Mouse (Mus musculus) G1E (cell line): ENCODE measurements around the gene Gm11011. TPM values are rescaled to one million over a fixed set of nuclear protein-coding genes. Genes with fewer than 3 reads are reported as not detected.
"Not testable (repeated sequence)": the region's sequence is repeated elsewhere in the genome, so short reads cannot be mapped to it uniquely, and the experiment has no call there.

Experiments
- ATAC-seq: 2 replicates; pipeline ENCODE4 v1.8.0; 2016; ENCODE audit warnings: mild to moderate bottlenecking; ENCODE audit not compliant: insufficient number of reproducible peaks, poor library complexity, low FRiP score, severe bottlenecking; ENCODE audit errors: extremely low read depth
- DNase-seq: peaks from one replicate; pipeline ENCODE4 v3.0.0; 2012; ENCODE audit warnings: low spot score
- H3K27me3 ChIP-seq: 2 replicates; pipeline ENCODE4 v1.6.1; 2012; ENCODE audit warnings: mild to moderate bottlenecking, low read length, inconsistent platforms; ENCODE audit not compliant: insufficient read depth
- H3K36me3 ChIP-seq: replicated peaks from 2 replicates; pipeline ENCODE3; 2012; ENCODE audit warnings: mild to moderate bottlenecking, inconsistent platforms
- H3K4me1 ChIP-seq: 2 replicates; pipeline ENCODE4 v1.6.1; 2012; ENCODE audit warnings: low read depth, low read length, inconsistent platforms, mixed read lengths; ENCODE audit not compliant: insufficient read depth
- H3K4me3 ChIP-seq: 2 replicates; pipeline ENCODE4 v1.5.1; 2012; ENCODE audit warnings: low read depth, mild to moderate bottlenecking, inconsistent platforms, low read length, moderate library complexity, mixed read lengths
- H3K9me3 ChIP-seq: replicated peaks from 2 replicates; pipeline ENCODE4 v1.6.1; 2012; ENCODE audit warnings: inconsistent platforms
- CTCF ChIP-seq: IDR thresholded peaks from 2 replicates; pipeline ENCODE4 v1.5.1; 2012; ENCODE audit warnings: low read depth, low read length, inconsistent platforms, mixed read lengths
- GATA1 ChIP-seq: IDR thresholded peaks from 2 replicates; pipeline ENCODE4 v1.6.1; 2012; ENCODE audit warnings: borderline replicate concordance, low read length, inconsistent platforms, mixed read lengths
- GATA2 ChIP-seq: IDR thresholded peaks from 2 replicates; pipeline ENCODE4 v1.6.1; 2012; ENCODE audit warnings: low read depth, low read length, inconsistent platforms, borderline replicate concordance
- POLR2AphosphoS5 ChIP-seq: IDR thresholded peaks from 2 replicates; pipeline ENCODE4 v1.6.1; 2012; ENCODE audit warnings: low read depth, low read length, inconsistent platforms; ENCODE audit not compliant: insufficient replicate concordance
- TAL1 ChIP-seq: conservative IDR thresholded peaks from 2 replicates; pipeline ENCODE4 v1.6.1; 2012; ENCODE audit warnings: low read depth, low read length, inconsistent platforms, mixed read lengths
- polyA plus RNA-seq: library from polyadenylated mRNA; stranded (reverse); fragments of >175 nt; gene quantifications from 2 replicates; pipeline ENCODE4 v1.2.3, GENCODE M21; 2012
- total RNA-seq, 2 experiments: library from RNA; stranded (forward) in 1 of 2; stranded (reverse) in 1 of 2; fragments of 200-1000 nt in 1 of 2; fragments of >200 nt in 1 of 2; fragmentation: Nextera tagmentation in 1 of 2; gene quantifications; 2 replicates each; pipeline ENCODE4 v1.2.3; 2014 to 2017

Gm11011 gene
- not detected in 2 replicates for total RNA-seq (2014; fragmentation: Nextera tagmentation)
- not detected in 2 replicates for total RNA-seq (2017)
- polyA plus RNA-seq = not detected in 2 replicates

- not testable (repeated sequence) for DNase-seq, H3K27me3 ChIP-seq, H3K36me3 ChIP-seq, H3K4me1 ChIP-seq, H3K4me3 ChIP-seq, ATAC-seq
- H3K9me3 ChIP-seq = peaks cover 77% of the 10 kb centered on the region
Measured at GRCm38 (mm10) chr2:169587645-169588044, at the start of gene Gm11011. Gm11011 (minus strand) TSS chr2:169587745.

DNA sequence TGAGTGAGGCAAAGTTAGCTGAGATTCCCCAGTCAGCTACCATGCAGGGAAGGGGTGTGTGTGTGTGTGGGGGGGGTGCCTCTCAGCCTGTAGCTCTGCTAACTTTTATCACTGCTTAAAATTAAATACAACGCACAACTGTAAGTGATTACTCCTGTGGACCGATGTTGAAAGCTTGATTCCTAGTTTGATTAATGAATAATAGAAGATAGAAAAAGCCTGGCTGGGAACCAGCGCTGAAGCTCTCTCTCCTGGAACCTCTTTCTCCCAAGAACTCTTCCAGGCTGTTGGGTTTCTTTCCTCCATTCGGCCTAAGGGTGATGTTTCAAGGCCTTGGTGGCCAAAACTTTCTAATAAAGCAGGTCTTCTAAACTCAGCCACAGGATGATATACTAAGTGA, 48.9 kb upstream of the Gm11011 start:
- Histone ChIP-seq H3K4me3 (no peak overlapping the region), H3K36me3 (no peaks in the 10 kb centered on the region), H3K9me3 (peaks cover 63% of the 10 kb centered on the region), H3K4me1 (no peaks in the 10 kb centered on the region), H3K27me3 (no peaks in the 10 kb centered on the region)
- ATAC-seq = no peak
- no peak for TF ChIP-seq GATA1
- TF ChIP-seq CTCF = no peak
- TF ChIP-seq POLR2AphosphoS5 = no peak
- TF ChIP-seq GATA2 = no peak
- TF ChIP-seq TAL1 = no peak
- DNase-seq = no peak

GRCm38 (mm10) chr2:169635428-169635827, 47.9 kb upstream of the Gm11011 start:
- DNase-seq = no peak
- ATAC-seq = no peak
- no peak for TF ChIP-seq GATA1
- TF ChIP-seq GATA2 = no peak
- TF ChIP-seq POLR2AphosphoS5 = no peak
- TF ChIP-seq CTCF = no peak
- no peak for TF ChIP-seq TAL1
- Histone ChIP-seq H3K9me3 (peaks cover 68% of the 10 kb centered on the region), H3K36me3 (no peaks in the 10 kb centered on the region), H3K27me3 (no peaks in the 10 kb centered on the region), H3K4me1 (no peaks in the 10 kb centered on the region), H3K4me3 (no peak overlapping the region)

DNA sequence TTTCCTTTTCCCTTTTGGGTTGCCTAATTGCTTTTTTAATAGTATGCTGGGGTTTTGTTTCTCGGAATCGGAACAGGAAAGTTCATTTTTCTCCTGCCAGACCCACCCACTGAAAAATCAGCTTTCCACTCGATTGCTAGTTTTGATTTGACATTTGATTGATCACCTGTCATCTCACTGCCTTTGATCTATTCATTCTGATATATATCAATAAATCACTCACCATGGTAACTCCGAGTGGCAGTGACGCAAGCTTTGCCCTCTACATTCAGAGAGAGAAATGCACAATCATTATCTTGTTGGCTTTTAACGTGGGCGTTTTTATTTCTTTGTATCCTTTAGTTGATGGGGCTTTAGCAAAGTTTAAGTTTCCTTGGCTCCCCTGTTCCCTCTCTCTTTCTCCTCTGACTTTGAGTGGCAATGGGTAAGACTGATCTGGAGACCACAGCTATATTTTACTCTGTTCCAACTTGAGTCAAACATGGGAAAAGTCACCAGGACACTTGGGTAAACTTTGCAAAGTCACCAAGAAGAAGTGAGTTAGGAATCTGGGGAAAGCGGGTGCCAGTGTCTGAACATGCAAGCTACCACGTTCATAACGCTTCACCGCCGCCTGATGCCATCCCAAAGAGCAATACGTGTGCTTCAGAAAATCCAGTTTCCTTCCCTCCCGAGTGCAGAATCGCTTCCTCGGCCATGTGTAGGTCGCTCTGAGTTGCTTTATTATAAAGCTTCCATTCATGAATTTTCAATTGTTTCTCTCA, 47.3 kb upstream of the Gm11011 start:
- Histone ChIP-seq H3K9me3 (peaks cover 68% of the 10 kb centered on the region), H3K4me1 (no peaks in the 10 kb centered on the region), H3K4me3 (no peak overlapping the region), H3K27me3 (no peaks in the 10 kb centered on the region), H3K36me3 (no peaks in the 10 kb centered on the region)
- TF ChIP-seq TAL1 = no peak
- TF ChIP-seq POLR2AphosphoS5 = no peak
- no peak for TF ChIP-seq GATA2
- no peak for TF ChIP-seq GATA1
- no peak for TF ChIP-seq CTCF
- ATAC-seq (no peak), DNase-seq (no peak)

DNA sequence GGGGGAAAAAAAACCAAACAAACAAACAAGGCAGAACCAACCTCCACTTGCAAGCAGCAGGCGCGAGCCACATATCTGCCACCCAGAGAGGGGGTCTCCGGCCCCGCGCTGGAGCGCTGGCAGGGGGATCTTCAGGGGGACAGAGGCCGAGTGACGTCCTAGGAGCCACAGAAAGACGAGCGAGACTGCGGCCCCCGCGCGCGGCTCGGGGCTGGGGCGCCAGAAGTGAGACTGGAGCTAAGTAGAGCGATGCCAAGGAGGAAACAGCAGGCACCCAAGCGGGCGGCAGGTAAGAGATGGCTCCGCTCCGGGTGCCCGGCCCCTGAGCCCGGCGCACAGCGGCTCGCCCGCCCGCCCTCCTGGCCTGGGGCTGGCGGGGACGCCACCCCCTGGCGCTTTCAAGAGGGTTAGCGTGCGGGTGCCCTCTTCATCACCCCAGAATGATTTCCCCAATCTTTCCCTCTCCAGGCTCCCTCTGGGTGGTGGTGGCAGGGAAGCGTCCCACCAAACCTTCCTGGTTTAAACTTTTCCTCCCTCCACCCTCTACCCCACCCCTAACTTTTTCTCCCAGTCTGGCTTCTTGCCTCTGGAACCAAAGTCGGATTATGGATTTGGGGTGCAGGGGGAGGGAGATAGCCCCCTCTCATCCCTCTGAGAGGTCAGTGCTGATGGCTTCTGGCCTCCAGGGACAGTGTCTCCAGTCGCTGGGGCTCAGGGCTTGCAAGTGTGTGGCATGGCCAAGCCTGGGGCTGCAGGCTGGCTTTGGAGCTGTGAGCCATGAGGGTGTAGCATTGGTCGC, 46.1 kb upstream of the Gm11011 start:
- no peak for DNase-seq
- no peak overlapping the region; the same call in 1 of the 2 replicates for H3K4me3 ChIP-seq

DNA sequence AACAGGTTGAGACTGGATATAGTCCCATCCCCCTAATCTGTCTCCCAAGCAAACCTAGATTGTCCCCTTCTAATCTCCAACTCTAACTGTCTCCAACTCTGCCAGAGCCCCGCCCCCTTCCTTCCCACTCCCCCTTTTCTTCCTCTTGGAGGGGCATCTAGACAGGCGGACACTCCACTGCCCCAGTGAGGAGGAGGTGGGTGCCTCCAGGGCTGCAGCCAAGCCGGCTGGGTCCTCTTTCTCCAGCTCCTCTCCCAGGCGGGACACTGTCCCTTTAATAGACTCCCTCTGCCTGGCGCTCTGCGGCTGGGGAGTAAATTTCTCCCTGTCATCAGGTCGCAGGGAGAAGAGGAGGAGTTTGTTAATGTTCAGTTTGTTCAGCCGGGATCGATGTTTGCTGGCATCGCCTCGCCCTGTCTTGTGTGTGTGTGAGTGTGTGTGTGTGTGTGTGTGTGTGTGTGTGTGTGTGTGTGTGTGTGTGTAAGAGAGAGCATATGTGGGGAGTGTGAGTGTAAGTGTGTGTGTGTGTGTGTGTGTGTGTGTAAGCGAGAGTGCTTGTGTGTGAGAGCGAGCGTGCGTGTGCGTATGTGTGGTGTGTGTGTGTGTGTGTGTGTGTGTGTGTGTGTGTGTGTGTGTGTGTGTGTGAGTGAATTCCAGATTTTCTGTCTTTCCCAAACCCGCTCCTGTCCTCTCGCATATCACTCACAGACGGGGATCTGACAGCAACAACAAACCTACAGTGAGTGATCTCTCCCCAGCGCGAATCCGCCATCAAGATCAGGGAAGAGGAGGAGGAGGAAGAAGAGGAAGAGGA, 45.0 kb upstream of the Gm11011 start, which contains the start of gene Tshz2:
Tshz2 (plus strand) TSS at position 676 of the 814 bp plus-strand sequence.
- ATAC-seq (no peak), DNase-seq (no peak)
- H3K9me3 ChIP-seq = peaks cover 78% of the 10 kb centered on the region
- H3K36me3 ChIP-seq = no peaks in the 10 kb centered on the region
- TF ChIP-seq CTCF (no peak), POLR2AphosphoS5 (no peak), TAL1 (no peak), GATA1 (no peak)
- no peaks in the 10 kb centered on the region for H3K4me1 ChIP-seq
- H3K4me3 ChIP-seq = no peak within 1 kb of the TSS; the same call in 1 of the 2 replicates
- H3K27me3 ChIP-seq = no peaks in the 10 kb centered on the region

More for the DNA sequence above, 46.1 kb upstream of the Gm11011 start:
- no peak for ATAC-seq
- no peaks in the 10 kb centered on the region for H3K36me3 ChIP-seq
- H3K27me3 ChIP-seq = no peaks in the 10 kb centered on the region
- H3K9me3 ChIP-seq = peaks cover 77% of the 10 kb centered on the region
- no peaks in the 10 kb centered on the region for H3K4me1 ChIP-seq
- no peak for TF ChIP-seq GATA2
- TF ChIP-seq GATA1 = no peak
- TF ChIP-seq CTCF = no peak
